Mouse (Mus musculus) heart, embryonic 14.5 days (tissue): ENCODE measurements around the gene Rpusd3. TPM values are rescaled to one million over a fixed set of nuclear protein-coding genes. Genes with fewer than 3 reads are reported as not detected.

Source experiments
- microRNA-seq: library from miRNA; unstranded; fragments of <30 nt; microRNA quantifications from one replicate; pipeline ENCODE4, GENCODE M21; 2016
- polyA plus RNA-seq: library from polyadenylated mRNA; unstranded; fragments of >200 nt; fragmentation: Nextera tagmentation; extraction: Ambion mirVana; gene quantifications from 2 replicates; pipeline ENCODE4 v1.2.1, GENCODE M21; 2014

The Rpusd3 gene
- polyA plus RNA-seq, 1 experiment from 2014 or later: 11.1 TPM

Small RNAs within 50 kb of the gene (microRNA-seq; reads per million reads assigned to microRNA genes)
- gene Gm24387: not detected

Other genes starting within 250 kb of the Rpusd3 start
- 0.22 and 0.61 TPM in 2 replicates for gene Lhfpl4, start 224.0 kb downstream of the Rpusd3 start, polyA plus RNA-seq
- gene Mtmr14, start 181.5 kb downstream of the Rpusd3 start, polyA plus RNA-seq: 25.3 and 26.7 TPM in 2 replicates
- gene Cpne9, start 137.0 kb downstream of the Rpusd3 start, polyA plus RNA-seq: 0.07 TPM in 1 of 2 replicates, not detected in the other
- gene Brpf1, start 112.2 kb downstream of the Rpusd3 start, polyA plus RNA-seq: 11.7 and 11.8 TPM in 2 replicates
- gene Ogg1, start 92.4 kb downstream of the Rpusd3 start, polyA plus RNA-seq: 10.1 and 10.3 TPM in 2 replicates
- 131 and 134 TPM in 2 replicates for gene Camk1, start 75.4 kb downstream of the Rpusd3 start, polyA plus RNA-seq
- 38.6 and 42.2 TPM in 2 replicates for gene Tada3, start 41.5 kb downstream of the Rpusd3 start, polyA plus RNA-seq
- 145 and 155 TPM in 2 replicates for gene Arpc4, start 41.2 kb downstream of the Rpusd3 start, polyA plus RNA-seq
- gene Ttll3, start 30.1 kb downstream of the Rpusd3 start, polyA plus RNA-seq: 1.0 and 1.4 TPM in 2 replicates
- gene Cidec, start 16.4 kb upstream of the Rpusd3 start, polyA plus RNA-seq: not detected in 2 replicates
- 54.2 and 57.5 TPM in 2 replicates for gene Jagn1, start 23.2 kb upstream of the Rpusd3 start, polyA plus RNA-seq
- 0.99 and 1.4 TPM in 2 replicates for gene Il17re, start 39.1 kb upstream of the Rpusd3 start, polyA plus RNA-seq
- gene Il17rc, start 52.1 kb upstream of the Rpusd3 start, polyA plus RNA-seq: 5.6 and 9.5 TPM in 2 replicates
- gene Creld1, start 64.0 kb upstream of the Rpusd3 start, polyA plus RNA-seq: 30.7 and 32.6 TPM in 2 replicates
- gene Prrt3, start 82.6 kb upstream of the Rpusd3 start, polyA plus RNA-seq: 0.13 and 0.27 TPM in 2 replicates
- 84.6 and 89.2 TPM in 2 replicates for gene Emc3, start 112.3 kb upstream of the Rpusd3 start, polyA plus RNA-seq
- 10.1 and 10.6 TPM in 2 replicates for gene Fancd2, start 112.3 kb upstream of the Rpusd3 start, polyA plus RNA-seq
- 0.31 TPM in 1 of 2 replicates, not detected in the other for gene Fancd2os, start 181.4 kb upstream of the Rpusd3 start, polyA plus RNA-seq
- 184 and 197 TPM in 2 replicates for gene Brk1, start 185.4 kb upstream of the Rpusd3 start, polyA plus RNA-seq
- 34.5 and 36.6 TPM in 2 replicates for gene Vhl, start 204.6 kb upstream of the Rpusd3 start, polyA plus RNA-seq
- gene Irak2, start 219.1 kb upstream of the Rpusd3 start, polyA plus RNA-seq: 3.9 and 4.7 TPM in 2 replicates